Mouse (Mus musculus): ENCODE measurements around the gene Bst2.
"Not testable (repeated sequence)": the region's sequence is repeated elsewhere in the genome, so short reads cannot be mapped to it uniquely, and the experiment has no call there.

Bst2 gene

GRCm38 (mm10) chr8:71560765-71561164, 23.5 kb upstream of the Bst2 start:
- in situ Hi-C loops (cut with MboI, MseI), result loop anchor here (5.0 to 10.0 kb wide), 3 partner anchors 37 to 104 kb away; partner anchors contain the start of gene Fam129c (in 1 of the 2)

- in situ Hi-C loops (cut with MboI, MseI), result loop anchor here (5.0 to 10.0 kb wide), 3 partner anchors 37 to 105 kb away; partner anchors contain the start of gene Fam129c (in 1 of the 2)
Measured at GRCm38 (mm10) chr8:71560071-71560470, 22.8 kb upstream of the Bst2 start.

DNA sequence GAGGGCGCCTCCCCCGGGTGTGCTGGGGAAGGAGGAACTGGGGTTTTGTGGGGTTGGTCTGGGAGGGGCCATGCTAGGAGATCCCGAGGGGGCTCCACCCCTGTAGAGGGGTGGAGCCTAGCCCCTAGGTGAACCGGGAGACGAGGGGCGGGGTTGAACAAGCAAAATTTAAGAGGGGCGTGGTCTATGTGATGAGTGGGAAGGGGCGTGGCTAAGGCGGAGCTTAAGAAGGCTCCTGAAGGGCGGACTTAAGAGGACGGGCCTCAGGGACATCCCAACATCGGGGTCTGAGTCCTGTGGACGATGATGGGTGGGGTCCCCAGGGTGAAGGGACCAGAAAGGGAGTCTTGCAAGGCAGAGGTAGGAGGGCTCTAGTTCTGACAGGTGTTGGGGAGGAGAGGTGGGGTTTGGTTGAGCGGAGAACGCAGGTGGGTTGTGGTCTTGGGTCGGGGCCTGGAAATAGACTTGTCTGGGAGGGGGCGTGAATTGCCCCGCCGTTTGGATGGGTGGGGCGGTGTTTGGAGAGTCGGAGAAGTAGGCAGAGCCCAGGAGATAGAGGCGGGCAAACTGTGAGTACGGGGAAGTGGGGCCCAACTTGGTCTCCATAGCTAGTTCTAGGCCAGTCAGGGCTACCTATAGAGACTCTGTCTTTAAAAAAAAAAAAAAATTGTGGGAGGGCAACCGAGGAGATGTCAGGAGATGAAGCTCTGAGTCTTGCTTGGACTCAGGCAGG, 21.9 kb upstream of the Bst2 start:
- in situ Hi-C loops (cut with MboI, MseI), result no loop called here

DNA sequence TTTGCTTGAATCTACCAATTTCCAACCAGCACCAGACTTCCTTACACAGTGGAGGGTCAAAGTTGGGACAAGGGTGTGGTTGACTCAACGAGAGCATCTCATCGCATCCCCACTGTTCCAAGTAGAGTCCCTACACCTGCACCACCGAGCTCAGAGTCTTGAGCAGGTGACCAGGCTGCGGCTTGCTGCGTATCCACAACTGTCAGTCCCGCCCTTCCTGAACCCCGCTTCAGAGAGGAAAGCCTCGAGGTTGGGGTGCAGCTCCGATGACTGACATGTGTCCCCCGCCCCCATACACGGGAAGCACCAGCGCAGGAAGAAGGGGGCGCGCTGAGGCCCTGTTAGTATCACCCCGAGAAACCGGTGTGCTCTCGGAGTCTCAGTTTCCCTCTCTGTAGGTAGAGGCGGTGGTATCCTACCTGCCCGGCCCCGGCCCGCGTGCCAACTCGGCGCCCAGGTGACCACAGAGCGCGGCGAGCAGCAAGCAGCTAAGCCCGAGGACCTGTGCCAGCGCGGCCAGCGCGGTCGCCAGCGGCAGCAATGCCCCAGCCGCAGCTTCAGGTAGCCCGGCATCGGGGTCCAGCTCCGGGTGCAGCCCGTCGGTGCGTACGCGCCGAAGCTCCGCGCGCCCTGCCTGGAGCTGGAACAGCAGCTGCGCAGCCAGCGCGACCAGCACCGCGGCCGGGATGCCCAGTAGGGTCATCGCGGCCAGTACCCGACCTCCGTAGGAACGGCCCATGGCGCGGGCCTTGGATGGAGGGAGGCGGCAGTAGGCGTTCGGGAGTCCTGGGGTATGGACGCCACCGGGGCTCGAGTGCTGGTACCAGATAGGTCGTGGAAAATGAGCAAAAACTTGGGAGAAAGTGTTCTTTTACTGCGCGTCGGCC, 21.1 kb upstream of the Bst2 start, which contains the start of gene Tmem221:
Gene Tmem221, minus strand, starts transcription at position 801 of the 887 bp plus-strand sequence.
- in situ Hi-C loops (cut with MboI, MseI), result no loop called here

- in situ Hi-C loops (cut with MboI, MseI), result no loop called here
Measured at GRCm38 (mm10) chr8:71554644-71555043, 17.4 kb upstream of the Bst2 start.

DNA sequence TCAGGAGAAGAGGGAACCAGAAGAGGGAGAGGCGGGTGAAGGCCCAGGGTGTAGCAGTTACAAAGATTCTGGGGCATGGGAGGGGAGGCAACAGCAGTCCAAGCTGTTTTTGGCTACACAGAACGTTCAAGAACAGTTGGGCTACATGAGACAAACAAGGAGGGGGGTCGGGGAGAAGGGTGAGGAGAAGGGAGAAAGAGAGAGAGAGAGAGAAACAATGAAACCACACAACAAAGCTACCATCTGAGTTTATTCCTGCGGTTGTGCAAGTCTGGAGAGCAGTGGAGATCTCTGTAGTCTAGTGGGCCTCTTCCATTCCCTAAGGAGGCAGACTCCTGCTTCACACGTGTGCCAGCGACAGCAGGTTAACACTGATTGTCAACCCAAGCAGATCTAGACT, 16.7 kb upstream of the Bst2 start:
- in situ Hi-C loops (cut with MboI, MseI), result no loop called here

GRCm38 (mm10) chr8:71552770-71553169, 15.5 kb upstream of the Bst2 start:
- in situ Hi-C loops (cut with MboI, MseI), result no loop called here

GRCm38 (mm10) chr8:71550754-71551153, 13.5 kb upstream of the Bst2 start:
- in situ Hi-C loops (cut with MboI, MseI), result no loop called here

DNA sequence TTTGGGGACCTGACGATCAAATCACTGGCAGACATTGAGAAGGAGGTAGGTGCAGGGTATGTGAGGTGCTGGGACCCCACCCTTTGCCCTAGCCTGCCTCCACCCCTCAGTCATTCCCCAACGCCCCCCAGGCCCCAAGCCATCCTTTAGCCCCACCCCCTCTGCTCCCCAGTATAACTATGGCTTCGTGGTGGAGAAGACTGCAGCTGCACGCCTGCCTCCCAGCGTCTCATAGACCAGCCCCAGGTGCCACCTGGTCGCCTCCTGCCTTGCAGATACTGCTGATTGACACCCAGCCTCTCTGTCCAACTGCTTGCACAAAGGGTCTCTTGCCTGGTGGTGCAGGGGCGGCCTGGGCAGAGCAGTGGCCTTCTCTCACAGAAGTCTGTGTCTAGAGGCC, 10.3 kb upstream of the Bst2 start:
- in situ Hi-C loops (cut with MboI, MseI), result no loop called here

GRCm38 (mm10) chr8:71545053-71545452, 7.8 kb upstream of the Bst2 start:
- in situ Hi-C loops (cut with MboI, MseI), result no loop called here

DNA sequence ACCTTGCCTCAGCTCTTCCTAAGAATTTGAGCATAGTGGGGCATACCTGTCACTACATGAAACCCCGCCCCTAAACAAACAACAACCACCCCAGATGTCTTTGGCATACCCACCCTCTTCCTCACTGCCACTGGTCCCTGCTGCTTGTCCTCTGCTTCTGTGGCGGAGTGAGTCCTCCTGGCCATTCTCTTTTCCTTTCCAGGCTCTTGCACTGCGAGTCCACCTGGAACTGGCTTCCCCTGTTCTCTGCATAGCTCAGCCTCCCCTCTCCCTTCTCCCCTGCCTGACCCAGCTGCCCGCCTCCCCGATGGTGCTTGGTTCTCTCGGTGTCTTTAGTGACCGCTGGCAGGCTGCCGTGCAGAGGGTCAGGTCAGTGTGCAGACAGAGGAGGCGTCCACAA, 6.5 kb upstream of the Bst2 start:
- in situ Hi-C loops (cut with MboI, MseI), result no loop called here

DNA sequence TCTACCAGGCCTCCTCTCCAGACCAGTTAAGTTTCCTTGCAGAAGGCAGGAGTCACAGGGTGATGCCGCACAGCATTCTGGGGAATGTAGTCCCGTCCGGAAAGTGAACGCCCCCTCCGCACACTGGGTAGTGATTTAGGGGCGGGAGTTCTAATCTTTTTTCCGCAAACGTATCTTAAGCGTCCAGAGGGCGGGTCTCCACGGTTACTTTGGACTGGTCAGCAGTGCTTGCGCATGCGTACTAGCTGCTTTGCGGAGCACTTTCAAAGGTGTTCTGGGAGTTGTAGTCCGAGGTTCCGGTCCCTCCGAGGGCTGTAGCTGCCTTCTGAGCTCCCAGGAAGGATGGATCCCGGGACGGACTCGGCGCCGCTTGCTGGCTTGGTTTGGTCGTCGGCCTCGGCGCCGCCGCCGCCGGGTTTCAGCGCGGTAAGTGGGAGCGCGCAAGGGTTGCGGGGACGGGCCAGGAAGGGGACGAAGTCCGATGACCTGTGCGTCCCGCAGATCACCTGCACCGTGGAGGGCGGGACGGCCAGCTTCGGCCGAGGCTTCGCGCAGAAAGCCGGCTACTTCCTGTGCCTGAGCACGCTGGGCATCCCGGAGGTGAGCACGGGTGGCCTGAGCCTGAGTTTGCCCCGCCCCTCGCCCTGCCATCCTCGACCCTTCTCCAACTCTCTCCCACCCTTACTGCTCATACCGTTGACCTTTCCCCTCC, 5.5 kb upstream of the Bst2 start, which contains the start of gene Mvb12a:
Gene Mvb12a, plus strand, starts transcription at position 291 of the 712 bp plus-strand sequence.
- in situ Hi-C loops (cut with MboI, MseI), result no loop called here

- in situ Hi-C loops (cut with MboI, MseI), result no loop called here
Measured at GRCm38 (mm10) chr8:71535663-71536062, 1.6 kb downstream of the Bst2 start.

- in situ Hi-C loops (cut with MboI, MseI), result no loop called here
Measured at GRCm38 (mm10) chr8:71534263-71534810, 2.9 kb downstream of the Bst2 start.

DNA sequence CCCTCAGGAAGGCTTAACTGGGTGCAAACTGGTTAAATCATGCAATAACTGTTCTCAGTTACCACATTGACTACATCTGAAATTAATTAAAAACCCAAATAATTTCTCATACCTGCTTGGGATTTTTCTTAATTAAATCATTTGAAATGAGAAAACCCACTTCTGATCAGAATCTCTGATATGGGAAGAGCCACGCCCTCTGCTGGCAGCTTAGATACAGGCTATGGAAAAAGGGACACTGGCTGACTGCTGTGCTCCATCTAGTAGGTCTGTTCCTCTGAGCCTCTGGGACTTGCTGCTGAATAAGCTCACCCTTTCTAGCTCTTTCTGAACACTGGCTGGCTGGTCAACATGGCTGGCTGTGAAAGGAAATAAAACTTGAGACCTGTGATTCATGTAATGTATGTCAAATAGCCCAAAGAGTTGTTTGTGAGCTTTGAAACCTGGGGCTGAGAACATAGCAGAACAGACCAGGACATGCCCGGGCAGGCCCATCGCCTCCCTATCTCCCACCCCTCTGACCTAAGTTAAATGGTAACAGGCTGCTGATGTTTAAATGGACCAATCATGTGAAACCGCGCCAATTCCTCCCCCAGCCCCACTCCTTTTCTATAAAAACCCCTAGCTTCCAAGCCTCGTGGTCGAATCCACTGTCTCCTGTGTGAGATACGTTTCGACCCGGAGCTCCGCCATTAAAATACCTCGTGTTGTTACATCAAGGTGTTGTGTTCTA, 6.4 kb downstream of the Bst2 start:
- in situ Hi-C loops (cut with MboI, MseI), result not testable (repeated sequence)

DNA sequence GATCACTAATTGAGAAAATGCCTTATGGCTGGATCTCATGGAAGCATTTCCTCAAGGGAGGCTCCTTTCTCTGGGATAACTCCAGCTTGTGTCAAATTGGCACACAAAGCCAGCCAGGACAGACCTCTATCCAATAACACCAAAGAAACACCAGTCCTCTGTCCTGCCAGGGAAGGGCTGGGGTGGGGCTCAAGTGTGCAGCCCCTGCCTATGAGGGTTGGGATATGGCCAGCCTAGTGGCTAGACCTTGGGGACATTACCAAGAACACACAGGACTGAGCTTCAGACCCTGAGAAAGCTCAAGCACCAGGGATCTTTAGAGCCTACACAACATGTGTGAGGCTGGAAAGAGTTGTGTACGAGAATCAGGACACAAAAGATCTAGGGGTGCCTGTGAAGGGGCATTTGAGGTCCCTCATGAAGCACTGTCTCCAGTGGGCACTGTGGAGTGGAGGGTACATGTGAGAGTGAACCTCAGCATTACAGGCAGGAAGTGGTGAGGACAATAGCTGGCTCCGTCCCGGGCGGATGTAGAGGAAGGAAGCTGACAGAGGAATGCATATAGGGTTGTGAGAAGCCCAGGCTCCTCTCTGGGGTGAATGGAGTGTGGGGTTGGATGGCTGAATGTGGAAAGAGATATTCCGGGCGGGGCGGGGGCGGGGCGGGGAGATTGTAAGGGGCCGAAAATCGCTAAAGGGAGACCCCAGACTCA, 8.7 kb downstream of the Bst2 start:
- in situ Hi-C loops (cut with MboI, MseI), result loop anchor here in 1 of 2 experiments (10.0 kb wide), 1 partner anchor 84 kb away; no protein-coding TSS in a partner anchor

GRCm38 (mm10) chr8:71527162-71527870, 9.9 kb downstream of the Bst2 start:
- in situ Hi-C loops (cut with MboI, MseI), result loop anchor here in 1 of 2 experiments (10.0 kb wide), 1 partner anchor 83 kb away; no protein-coding TSS in a partner anchor

GRCm38 (mm10) chr8:71526272-71526671, 11.0 kb downstream of the Bst2 start:
- in situ Hi-C loops (cut with MboI, MseI), result loop anchor here in 1 of 2 experiments (10.0 kb wide), 1 partner anchor 81 kb away; no protein-coding TSS in a partner anchor

Data from T-helper 17 cell (primary cell).